Mouse (Mus musculus) midbrain, embryonic 13.5 days (tissue): ENCODE data around the gene Clca3b. TPM values are rescaled to one million over a fixed set of nuclear protein-coding genes. Genes with fewer than 3 reads are reported as not detected.
"Not testable (repeated sequence)": the region's sequence is repeated elsewhere in the genome, so short reads cannot be mapped to it uniquely, and the experiment has no call there.

Source experiments
- ATAC-seq: fragments of 200-750 bp; cut with Nextera tagmentation; 2 replicates; pipeline ENCODE4 v1.8.0; 2017; ENCODE audit warnings: mild to moderate bottlenecking, moderate TSS enrichment, moderate library complexity
- H3K27ac ChIP-seq: fragments of 300-500 bp; sonication (generic); 2 replicates; pipeline ENCODE4 v1.5.1; 2015; ENCODE audit warnings: inconsistent platforms, mild to moderate bottlenecking, moderate library complexity
- H3K27me3 ChIP-seq: fragments of 300-500 bp; sonication (generic); 2 replicates; pipeline ENCODE4 v1.6.1; 2015; ENCODE audit warnings: mild to moderate bottlenecking, inconsistent platforms
- H3K36me3 ChIP-seq: fragments of 300-500 bp; sonication (generic); 2 replicates; pipeline ENCODE4 v1.6.1; 2015; ENCODE audit warnings: mild to moderate bottlenecking, inconsistent platforms
- H3K4me1 ChIP-seq: fragments of 300-500 bp; sonication (generic); replicated peaks from 2 replicates; pipeline ENCODE4 v1.6.1; 2015; ENCODE audit warnings: inconsistent platforms
- H3K4me2 ChIP-seq: fragments of 300-500 bp; sonication (generic); replicated peaks from 2 replicates; pipeline ENCODE4 v1.6.1; 2015; ENCODE audit warnings: moderate library complexity, mild to moderate bottlenecking, inconsistent platforms
- H3K4me3 ChIP-seq: fragments of 300-500 bp; sonication (generic); replicated peaks from 2 replicates; pipeline ENCODE4 v1.5.1; 2015; ENCODE audit warnings: mild to moderate bottlenecking, inconsistent platforms
- H3K9ac ChIP-seq: fragments of 300-500 bp; sonication (generic); replicated peaks from 2 replicates; pipeline ENCODE4 v1.6.1; 2015; ENCODE audit warnings: mild to moderate bottlenecking, inconsistent platforms
- H3K9me3 ChIP-seq: fragments of 300-500 bp; sonication (generic); 2 replicates; pipeline ENCODE4 v1.6.1; 2016; ENCODE audit warnings: mild to moderate bottlenecking, inconsistent platforms
- WGBS: fragments of 180-500 bp; shearing (Covaris S2); methylation state at CpG from one replicate; pipeline ENCODE4 v1.1.7; 2015; 5-methylcytosine and 5-hydroxymethylcytosine counted together
- polyA plus RNA-seq: library from polyadenylated mRNA; unstranded; fragments of >200 nt; fragmentation: Nextera tagmentation; extraction: Ambion mirVana; gene quantifications from 2 replicates; pipeline ENCODE4 v1.2.1, GENCODE M21; 2015

Gene Clca3b
- polyA plus RNA-seq, 1 experiment from 2014 or later, result not detected

- Histone ChIP-seq H3K4me3 (no peak overlapping the region), H3K4me1 (no peaks in the 10 kb centered on the region), H3K4me2 (no peak overlapping the region), H3K27me3 (no peaks in the 10 kb centered on the region), H3K9me3 (no peaks in the 10 kb centered on the region), H3K9ac (no peak overlapping the region), H3K36me3 (no peaks in the 10 kb centered on the region), H3K27ac (no peak overlapping the region)
- WGBS, result 37% methylated on average over 3 of the region's 3 CpGs
- no peak for ATAC-seq
Measured at GRCm38 (mm10) chr3:144811821-144812220, 37.3 kb downstream of the Clca3b start.

GRCm38 (mm10) chr3:144808153-144808925 is 40.8 kb downstream of the Clca3b start:
- H3K9ac ChIP-seq, H3K9me3 ChIP-seq, H3K27me3 ChIP-seq, H3K4me1 ChIP-seq, H3K27ac ChIP-seq, H3K4me3 ChIP-seq, H3K4me2 ChIP-seq, H3K36me3 ChIP-seq: not testable (repeated sequence)
- 64% methylated on average over 15 of the region's 17 CpGs for WGBS
- ATAC-seq, result 0 out of 2 replicates have a peak, but pooled peaks have one; percentile 24

GRCm38 (mm10) chr3:144806626-144807025 is 42.5 kb downstream of the Clca3b start:
- not testable (repeated sequence) for H3K27ac ChIP-seq, H3K9ac ChIP-seq, H3K4me1 ChIP-seq, H3K27me3 ChIP-seq, H3K9me3 ChIP-seq, H3K4me3 ChIP-seq, ATAC-seq, H3K36me3 ChIP-seq, H3K4me2 ChIP-seq
- 41% methylated on average over 2 of the region's 2 CpGs for WGBS

- Histone ChIP-seq H3K27me3 (no peaks in the 10 kb centered on the region), H3K4me3 (no peak overlapping the region), H3K27ac (no peak overlapping the region), H3K4me1 (no peaks in the 10 kb centered on the region), H3K9ac (no peak overlapping the region), H3K36me3 (no peaks in the 10 kb centered on the region), H3K4me2 (no peak overlapping the region), H3K9me3 (no peaks in the 10 kb centered on the region)
- WGBS, result 37% methylated on average over 8 of the region's 8 CpGs
- no peak for ATAC-seq
Measured at GRCm38 (mm10) chr3:144801861-144802260, 47.3 kb downstream of the Clca3b start.

- Histone ChIP-seq H3K27ac (no peak overlapping the region), H3K4me3 (no peak overlapping the region), H3K36me3 (no peaks in the 10 kb centered on the region), H3K9me3 (no peaks in the 10 kb centered on the region), H3K4me1 (no peaks in the 10 kb centered on the region), H3K27me3 (no peaks in the 10 kb centered on the region), H3K9ac (no peak overlapping the region), H3K4me2 (no peak overlapping the region)
- WGBS, result 89% methylated on average over 11 of the region's 11 CpGs
- ATAC-seq, result no peak
Measured at GRCm38 (mm10) chr3:144785181-144786148, 63.7 kb downstream of the Clca3b start.

Other genes starting within 250 kb of the Clca3b start
- 98.1 and 99.6 TPM in 2 replicates for gene Sh3glb1, start 129.0 kb downstream of the Clca3b start, polyA plus RNA-seq
- 0.17 and 0.19 TPM in 2 replicates for gene Clca3a1, start 88.4 kb downstream of the Clca3b start, polyA plus RNA-seq
- gene Clca3a2, start 29.9 kb downstream of the Clca3b start, polyA plus RNA-seq, result not detected in 2 replicates
- not detected in 2 replicates for gene Clca4b, start 83.2 kb upstream of the Clca3b start, polyA plus RNA-seq
- gene Clca4a, start 125.7 kb upstream of the Clca3b start, polyA plus RNA-seq, result not detected in 2 replicates
- gene Clca1, start 183.4 kb upstream of the Clca3b start, polyA plus RNA-seq, result not detected in 2 replicates